Comparison of ENCODE assay signal across 9 mouse cellular contexts in genomic region chr13:21363719-21364118, GRCm38 (mm10). TPM values are rescaled to one million over a fixed set of nuclear protein-coding genes. Genes with fewer than 3 reads are reported as not detected.
DNase-seq lines count a peak whose midpoint lies in the region; ATAC-seq and TF ChIP-seq lines count a peak whose summit lies in the region.
"Had no signal": no experiment of that assay in that cellular context is flagged by ENCODE, and none has a peak within 500 bp of the region (broad histone marks: within the 10 kb centered on the region; RNA-seq: fewer than 3 reads in every experiment).

No protein-coding gene starts in this region.

- H3K36me3 ChIP-seq in kidney, embryonic 14.5 days (ENCODE audit: control insufficient read depth, insufficient read depth, low read length), result peaks cover 15% of the 10 kb centered on the region
- peaks cover 3% of the 10 kb centered on the region for H3K36me3 ChIP-seq in forebrain, embryonic 16.5 days (ENCODE audit: control insufficient read depth, insufficient read depth)
- peaks cover 8% of the 10 kb centered on the region for H3K36me3 ChIP-seq in liver, embryonic 14.5 days (replicated peaks; ENCODE audit: control insufficient read depth, insufficient read depth, low read depth)

- no peak for TF ChIP-seq CTCF in liver, embryonic 14.5 days (IDR thresholded peaks at IDR 0.05; ENCODE audit: low read depth)

- H3K27me3 ChIP-seq in kidney, embryonic 14.5 days (ENCODE audit: control insufficient read depth, insufficient read depth, low read length), result no peaks in the 10 kb centered on the region
- H3K27me3 ChIP-seq in forebrain, embryonic 16.5 days (replicated peaks; ENCODE audit: control insufficient read depth, insufficient read depth, low read length), result no peaks in the 10 kb centered on the region
- no peaks in the 10 kb centered on the region for H3K27me3 ChIP-seq in liver, embryonic 14.5 days (ENCODE audit: control insufficient read depth, insufficient read depth, low read length)

- intact Hi-C loops in left cerebral cortex, postnatal 14 days (cut with DNase I), result no loop called here

- no peaks in the 10 kb centered on the region for H3K9me3 ChIP-seq in kidney, embryonic 14.5 days (ENCODE audit: control insufficient read depth, low read length)
- H3K9me3 ChIP-seq in forebrain, embryonic 16.5 days (ENCODE audit: control insufficient read depth, low read length), result no peaks in the 10 kb centered on the region
- H3K9me3 ChIP-seq in liver, embryonic 14.5 days (ENCODE audit: control insufficient read depth, low read length), result no peaks in the 10 kb centered on the region

- H3K9ac ChIP-seq in kidney, embryonic 14.5 days (ENCODE audit: low read depth, low read length), result peak overlapping the region; percentile 89; the same call in 1 of the 2 replicates
- 0 out of 2 replicates have a peak overlapping the region, but pooled peaks have one; percentile 44 for H3K9ac ChIP-seq in forebrain, embryonic 16.5 days (replicated peaks; ENCODE audit: low read depth, low read length)
- peak overlapping the region; percentile 94 for H3K9ac ChIP-seq in liver, embryonic 14.5 days (replicated peaks)

- no peak for TF ChIP-seq EP300 in liver, embryonic 14.5 days (IDR thresholded peaks at IDR 0.05; ENCODE audit: low read depth)

- peak overlapping the region; percentile 79 for H3K4me3 ChIP-seq in kidney, embryonic 14.5 days (ENCODE audit: low read length)
- H3K4me3 ChIP-seq in forebrain, embryonic 16.5 days (replicated peaks; ENCODE audit: low read length), result peak overlapping the region; percentile 90
- peak overlapping the region in 1 of 2 experiments; percentile 84; a peak in 2 of 4 replicates for H3K4me3 ChIP-seq in liver, embryonic 14.5 days (ENCODE audit: insufficient read depth in 1 of 2, low read depth in 2 of 2, low read length in 2 of 2)

- ATAC-seq in kidney, embryonic 14.5 days (ENCODE audit: low FRiP score, low TSS enrichment), result no peak
- ATAC-seq in forebrain, embryonic 16.5 days, result no peak
- ATAC-seq in liver, embryonic 14.5 days (ENCODE audit: insufficient read depth), result no peak

- no peak for DNase-seq in kidney, adult 18-20 months
- peak; percentile 27 for DNase-seq in ZHBTc4 (ENCODE audit: low read depth, low spot score)
- no peak for DNase-seq in liver, embryonic 14.5 days (ENCODE audit: low read depth in 3 of 3, low spot score in 3 of 3)
- no peak for DNase-seq in left cerebral cortex, postnatal 14 days (ENCODE audit: low spot score in 2 of 2)
- no peak for DNase-seq in Muller cell, postnatal 12 days (ENCODE audit: inconsistent ontology term)
- DNase-seq in layer of hippocampus, adult 9-10 months (ENCODE audit: low spot score), result no peak

- no peak overlapping the region for H3K27ac ChIP-seq in kidney, embryonic 14.5 days (ENCODE audit: low read depth, low read length)
- H3K27ac ChIP-seq in forebrain, embryonic 16.5 days (ENCODE audit: low read length), result no peak overlapping the region
- no peak overlapping the region for H3K27ac ChIP-seq in liver, embryonic 14.5 days

- WGBS in kidney, embryonic 14.5 days, result 81% methylated on average over 12 of the region's 12 CpGs
- WGBS in forebrain, embryonic 16.5 days, result 57% methylated on average over 12 of the region's 12 CpGs
- 69% methylated on average over 12 of the region's 12 CpGs for WGBS in liver, embryonic 14.5 days (ENCODE audit: insufficient replicate concordance)

- peaks cover 10% of the 10 kb centered on the region for H3K4me1 ChIP-seq in kidney, embryonic 14.5 days (ENCODE audit: control insufficient read depth, insufficient read depth, low read length)
- H3K4me1 ChIP-seq in forebrain, embryonic 16.5 days (replicated peaks; ENCODE audit: control insufficient read depth, insufficient read depth, low read length), result peaks cover 20% of the 10 kb centered on the region
- peaks cover 5 to 8% of the 10 kb centered on the region in 2 experiments; a peak in 3 of 4 replicates for H3K4me1 ChIP-seq in liver, embryonic 14.5 days (replicated peaks; ENCODE audit: control insufficient read depth in 2 of 2, insufficient read depth in 2 of 2, low read length in 1 of 2)

- peak overlapping the region; percentile 65 for H3K4me2 ChIP-seq in kidney, embryonic 14.5 days (replicated peaks; ENCODE audit: low read depth, low read length)
- H3K4me2 ChIP-seq in forebrain, embryonic 16.5 days (ENCODE audit: low read length), result peak overlapping the region; percentile 78
- peak overlapping the region; percentile 89 for H3K4me2 ChIP-seq in liver, embryonic 14.5 days (ENCODE audit: low read depth)

RNA-seq across cellular contexts. Expression of gene Zscan12, which starts 1.1 kb away (rescaled TPM):
- 10.9 and 15.5 TPM in 2 replicates for polyA plus RNA-seq in kidney, embryonic 14.5 days (2014; fragmentation: Nextera tagmentation; extraction: Ambion mirVana)
- 15.5 and 16.1 TPM in 2 replicates for polyA plus RNA-seq in forebrain, embryonic 16.5 days (2015; fragmentation: Nextera tagmentation; extraction: Ambion mirVana)
- 1.2 and 2.5 TPM in 2 replicates for polyA plus RNA-seq in liver, embryonic 14.5 days (2012; rRNA removed)
- 2.9 and 4.0 TPM in 2 replicates for polyA plus RNA-seq in liver, embryonic 14.5 days (2014; fragmentation: Nextera tagmentation; extraction: Ambion mirVana)
- total RNA-seq in left cerebral cortex, postnatal 14 days (2021), result 1 to 10 TPM; 6.9 to 7.7 TPM

RNA-seq across cellular contexts. Expression of gene Olfr1367, which starts 17.0 kb away (rescaled TPM):
- not detected in 2 replicates for polyA plus RNA-seq in kidney, embryonic 14.5 days (2014; fragmentation: Nextera tagmentation; extraction: Ambion mirVana)
- not detected in 2 replicates for polyA plus RNA-seq in forebrain, embryonic 16.5 days (2015; fragmentation: Nextera tagmentation; extraction: Ambion mirVana)
- not detected in 2 replicates for polyA plus RNA-seq in liver, embryonic 14.5 days (2012; rRNA removed)
- polyA plus RNA-seq in liver, embryonic 14.5 days (2014; fragmentation: Nextera tagmentation; extraction: Ambion mirVana), result not detected in 2 replicates
- not detected for total RNA-seq in left cerebral cortex, postnatal 14 days (2021)
- total RNA-seq: adrenal gland, postnatal 36 days had no signal

RNA-seq across cellular contexts. Expression of gene Zkscan3, which starts 38.8 kb away (rescaled TPM):
- 73.9 and 80.4 TPM in 2 replicates for polyA plus RNA-seq in kidney, embryonic 14.5 days (2014; fragmentation: Nextera tagmentation; extraction: Ambion mirVana)
- polyA plus RNA-seq in forebrain, embryonic 16.5 days (2015; fragmentation: Nextera tagmentation; extraction: Ambion mirVana), result 92.6 and 93.3 TPM in 2 replicates
- 18.6 and 24.5 TPM in 2 replicates for polyA plus RNA-seq in liver, embryonic 14.5 days (2012; rRNA removed)
- polyA plus RNA-seq in liver, embryonic 14.5 days (2014; fragmentation: Nextera tagmentation; extraction: Ambion mirVana), result 23.0 and 25.6 TPM in 2 replicates
- total RNA-seq in left cerebral cortex, postnatal 14 days (2021), result 10 to 100 TPM; 38.3 to 40.1 TPM

RNA-seq across cellular contexts. Expression of gene Gpx6, which starts 51.8 kb away (rescaled TPM):
- polyA plus RNA-seq in kidney, embryonic 14.5 days (2014; fragmentation: Nextera tagmentation; extraction: Ambion mirVana), result 3.4 and 3.9 TPM in 2 replicates
- polyA plus RNA-seq in forebrain, embryonic 16.5 days (2015; fragmentation: Nextera tagmentation; extraction: Ambion mirVana), result not detected in 2 replicates
- polyA plus RNA-seq in liver, embryonic 14.5 days (2012; rRNA removed), result 0.02 TPM in 1 of 2 replicates, not detected in the other
- not detected in 2 replicates for polyA plus RNA-seq in liver, embryonic 14.5 days (2014; fragmentation: Nextera tagmentation; extraction: Ambion mirVana)
- total RNA-seq in left cerebral cortex, postnatal 14 days (2021), result under 1 TPM in 1 of 2 experiments, not detected in 1; 0.30 TPM
- total RNA-seq: adrenal gland, postnatal 36 days had no signal

Comparison
In these comparisons a context has a peak if more than half of its experiments do, and no peak if none do; other contexts are left out.
1. H3K9ac ChIP-seq: peak in every context shown above with its lines; median percentile 94 in liver, embryonic 14.5 days; 89 in kidney, embryonic 14.5 days; 44 in forebrain, embryonic 16.5 days.